Mouse (Mus musculus): ENCODE data around the gene Tcf15. TPM values are rescaled to one million over a fixed set of nuclear protein-coding genes. Genes with fewer than 3 reads are reported as not detected.
A peak's percentile ranks its signal among the peaks of the same experiment; 100 is the strongest.

The Tcf15 gene
- polyA plus RNA-seq, 1 experiment from 2014 or later, result 3.8 TPM

- Histone ChIP-seq H3K9ac (replicated peaks) (no peak overlapping the region), H3K4me1 (no peaks in the 10 kb centered on the region; the same call in 1 of the 2 replicates), H3K4me3 (no peak overlapping the region), H3K36me3 (no peaks in the 10 kb centered on the region), H3K27me3 (peaks cover 36% of the 10 kb centered on the region), H3K9me3 (no peaks in the 10 kb centered on the region), H3K27ac (replicated peaks) (no peak overlapping the region), H3K4me2 (replicated peaks) (no peak overlapping the region)
- ATAC-seq (ENCODE audit: low FRiP score, low read depth), result no peak
- 9% methylated on average over 4 of the region's 4 CpGs for WGBS
Measured at GRCm38 (mm10) chr2:152149891-152150290, 6.5 kb downstream of the Tcf15 start.

GRCm38 (mm10) chr2:152150373-152150772 lies 7.0 kb downstream of the Tcf15 start:
- H3K27ac ChIP-seq (replicated peaks), result no peak overlapping the region
- H3K27me3 ChIP-seq, result peaks cover 31% of the 10 kb centered on the region
- H3K4me2 ChIP-seq (replicated peaks), result no peak overlapping the region
- no peak overlapping the region for H3K4me3 ChIP-seq
- no peaks in the 10 kb centered on the region for H3K9me3 ChIP-seq
- H3K9ac ChIP-seq (replicated peaks), result no peak overlapping the region
- peaks cover 3% of the 10 kb centered on the region; the same call in 1 of the 2 replicates for H3K4me1 ChIP-seq
- H3K36me3 ChIP-seq, result no peaks in the 10 kb centered on the region
- WGBS, result 67% methylated on average over 6 of the region's 6 CpGs
- peak; percentile 30; the same call in 1 of the 2 replicates for ATAC-seq (ENCODE audit: low FRiP score, low read depth)

- Histone ChIP-seq H3K27me3 (peaks cover 5% of the 10 kb centered on the region; the same call in 1 of the 2 replicates), H3K9ac (replicated peaks) (no peak overlapping the region), H3K4me3 (no peak overlapping the region), H3K4me1 (peaks cover 10% of the 10 kb centered on the region), H3K9me3 (no peaks in the 10 kb centered on the region), H3K27ac (replicated peaks) (no peak overlapping the region), H3K36me3 (no peaks in the 10 kb centered on the region), H3K4me2 (replicated peaks) (no peak overlapping the region)
- ATAC-seq (ENCODE audit: low FRiP score, low read depth), result no peak
- WGBS, result 40% methylated on average over 3 of the region's 3 CpGs
Measured at GRCm38 (mm10) chr2:152153361-152153760, 10.0 kb downstream of the Tcf15 start.

DNA sequence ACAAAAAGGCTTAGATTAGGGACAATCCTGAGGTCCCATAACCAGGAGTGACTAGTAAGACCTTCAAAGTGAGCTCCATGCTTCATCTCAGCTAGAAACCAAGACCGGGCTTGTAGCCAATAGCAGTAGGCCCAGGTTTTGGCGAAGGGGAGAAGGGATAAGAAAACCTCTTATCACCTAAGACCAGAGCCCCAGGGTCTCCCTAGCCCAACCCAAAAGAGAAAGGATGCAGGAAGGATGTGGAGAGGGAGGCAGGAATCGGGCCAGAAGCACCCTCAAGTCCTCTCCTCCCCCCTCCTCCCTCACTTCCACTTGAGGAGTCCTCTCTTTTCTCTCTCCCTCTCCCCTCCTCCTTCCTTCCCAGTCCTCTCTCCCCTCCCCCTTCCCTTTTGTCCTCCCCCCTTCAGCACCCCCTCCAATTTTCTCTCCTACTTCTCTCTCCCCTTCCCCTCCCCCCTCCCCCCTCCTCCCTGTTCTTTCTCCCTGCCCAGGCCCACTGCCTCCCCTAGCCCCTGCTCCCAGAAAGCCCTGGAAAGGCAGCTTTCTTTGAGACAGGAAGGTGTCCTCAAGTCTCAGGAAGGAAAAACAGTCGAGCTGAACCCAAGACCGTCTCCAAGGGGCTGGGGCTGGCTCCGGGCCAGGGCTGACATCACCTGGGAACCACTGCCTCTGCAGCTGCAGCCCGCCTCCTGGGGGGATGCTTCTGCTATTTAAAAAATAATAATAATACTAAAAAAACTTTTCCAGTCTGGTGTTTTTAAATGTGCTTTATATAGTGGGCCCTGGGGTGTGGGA lies 12.2 kb downstream of the Tcf15 start:
- H3K36me3 ChIP-seq, result no peaks in the 10 kb centered on the region
- no peaks in the 10 kb centered on the region; the same call in 1 of the 2 replicates for H3K9me3 ChIP-seq
- H3K27ac ChIP-seq (replicated peaks), result no peak overlapping the region
- no peak overlapping the region for H3K4me3 ChIP-seq
- peaks cover 10% of the 10 kb centered on the region; the same call in 1 of the 2 replicates for H3K4me1 ChIP-seq
- H3K4me2 ChIP-seq (replicated peaks), result no peak overlapping the region
- ATAC-seq (ENCODE audit: low FRiP score, low read depth), result no peak
- no peak overlapping the region for H3K9ac ChIP-seq (replicated peaks)
- H3K27me3 ChIP-seq, result no peaks in the 10 kb centered on the region
- 51% methylated on average over 7 of the region's 7 CpGs for WGBS

DNA sequence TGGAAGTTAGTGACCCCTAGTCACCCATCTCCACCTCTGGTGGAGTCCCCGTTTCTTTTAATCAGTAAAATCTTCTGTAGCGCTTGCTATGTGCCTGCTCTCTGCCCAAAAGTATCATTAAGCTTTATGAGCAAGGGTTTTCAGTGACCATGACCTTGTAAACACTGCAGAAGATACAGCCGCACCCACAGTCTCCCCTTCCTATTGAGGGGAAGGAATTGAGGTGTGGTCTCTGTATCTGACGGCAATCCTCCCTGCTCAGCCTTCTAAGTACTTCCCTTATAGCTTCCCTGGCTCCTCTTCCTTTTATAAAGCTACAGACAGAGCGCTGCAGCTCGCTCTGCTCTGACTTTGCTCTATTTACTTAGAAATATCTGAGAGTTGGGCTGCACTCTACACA lies 13.1 kb downstream of the Tcf15 start:
- Histone ChIP-seq H3K27ac (replicated peaks) (no peak overlapping the region), H3K4me2 (replicated peaks) (no peak overlapping the region), H3K4me1 (peaks cover 10% of the 10 kb centered on the region; the same call in 1 of the 2 replicates), H3K36me3 (no peaks in the 10 kb centered on the region), H3K4me3 (no peak overlapping the region), H3K27me3 (no peaks in the 10 kb centered on the region), H3K9ac (replicated peaks) (no peak overlapping the region), H3K9me3 (no peaks in the 10 kb centered on the region; the same call in 1 of the 2 replicates)
- no peak for ATAC-seq (ENCODE audit: low FRiP score, low read depth)
- 82% methylated on average over 6 of the region's 6 CpGs for WGBS

DNA sequence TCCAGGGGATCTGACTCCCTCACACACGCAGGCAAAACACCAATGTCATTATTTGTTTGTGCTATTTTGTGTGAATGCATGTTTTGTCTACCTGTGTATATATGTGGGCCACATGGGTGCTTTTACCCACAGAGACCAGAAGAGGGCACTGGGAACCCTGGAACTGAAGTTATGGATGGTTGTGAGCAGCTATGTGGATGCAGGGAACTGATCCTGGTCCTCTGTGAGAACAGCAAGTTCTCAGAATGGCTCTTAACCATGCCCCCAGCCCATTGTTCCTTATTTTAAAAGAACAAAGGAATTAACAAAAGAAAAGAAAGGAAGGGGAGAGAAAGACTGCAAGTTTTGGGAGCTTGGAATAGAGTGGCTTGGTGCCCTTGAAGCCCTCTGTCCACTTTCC lies 16.1 kb downstream of the Tcf15 start:
- H3K27me3 ChIP-seq, result no peaks in the 10 kb centered on the region
- ATAC-seq (ENCODE audit: low FRiP score, low read depth), result no peak
- 89% methylated on average over 1 of the region's 1 CpGs for WGBS
- no peak overlapping the region for H3K4me3 ChIP-seq
- no peaks in the 10 kb centered on the region; the same call in 1 of the 2 replicates for H3K9me3 ChIP-seq
- peaks cover 10% of the 10 kb centered on the region; the same call in 1 of the 2 replicates for H3K4me1 ChIP-seq
- H3K27ac ChIP-seq (replicated peaks), result no peak overlapping the region
- no peak overlapping the region for H3K9ac ChIP-seq (replicated peaks)
- no peaks in the 10 kb centered on the region for H3K36me3 ChIP-seq
- no peak overlapping the region for H3K4me2 ChIP-seq (replicated peaks)

- no peak overlapping the region for H3K4me3 ChIP-seq
- H3K36me3 ChIP-seq, result no peaks in the 10 kb centered on the region
- H3K9me3 ChIP-seq, result no peaks in the 10 kb centered on the region
- H3K27ac ChIP-seq (replicated peaks), result no peak overlapping the region
- peaks cover 7% of the 10 kb centered on the region for H3K4me1 ChIP-seq
- no peak overlapping the region for H3K4me2 ChIP-seq (replicated peaks)
- ATAC-seq (ENCODE audit: low FRiP score, low read depth), result no peak
- no peak overlapping the region for H3K9ac ChIP-seq (replicated peaks)
- 89% methylated on average over 6 of the region's 6 CpGs for WGBS
- H3K27me3 ChIP-seq, result no peaks in the 10 kb centered on the region
Measured at GRCm38 (mm10) chr2:152166257-152166656, 22.9 kb downstream of the Tcf15 start.

GRCm38 (mm10) chr2:152167851-152168290 lies 24.5 kb downstream of the Tcf15 start:
- Histone ChIP-seq H3K27ac (replicated peaks) (0 out of 2 replicates have a peak overlapping the region, but pooled peaks have one; percentile 22), H3K4me3 (no peak overlapping the region), H3K36me3 (no peaks in the 10 kb centered on the region), H3K9me3 (no peaks in the 10 kb centered on the region), H3K4me1 (peaks cover 7% of the 10 kb centered on the region), H3K27me3 (no peaks in the 10 kb centered on the region), H3K4me2 (replicated peaks) (no peak overlapping the region), H3K9ac (replicated peaks) (no peak overlapping the region)
- peak; percentile 78 for ATAC-seq (ENCODE audit: low FRiP score, low read depth)
- WGBS, result 27% methylated on average over 8 of the region's 8 CpGs

DNA sequence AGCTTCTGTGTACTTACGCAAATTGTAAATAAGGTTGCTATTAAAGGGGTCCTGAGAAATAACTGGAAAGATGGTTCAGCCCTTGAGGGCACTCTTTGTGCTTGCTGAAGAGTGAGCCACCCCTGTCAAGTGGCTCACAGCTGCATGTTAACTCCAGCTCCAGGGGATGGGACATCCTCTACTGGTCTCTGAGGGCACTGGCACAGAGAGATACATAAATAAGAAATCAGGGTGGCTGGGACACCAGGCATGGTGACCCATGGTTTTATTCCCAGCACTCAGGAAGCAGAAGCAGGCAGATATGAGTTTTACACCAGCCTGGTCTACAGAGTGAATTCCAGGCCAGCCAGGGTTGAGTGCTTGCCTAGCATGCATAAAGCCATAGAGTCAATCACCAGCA lies 26.0 kb downstream of the Tcf15 start:
- Histone ChIP-seq H3K4me1 (peaks cover 7% of the 10 kb centered on the region), H3K4me2 (replicated peaks) (no peak overlapping the region), H3K9me3 (no peaks in the 10 kb centered on the region), H3K4me3 (no peak overlapping the region), H3K27ac (replicated peaks) (no peak overlapping the region), H3K27me3 (no peaks in the 10 kb centered on the region), H3K36me3 (no peaks in the 10 kb centered on the region), H3K9ac (replicated peaks) (no peak overlapping the region)
- 100% methylated on average over 1 of the region's 1 CpGs for WGBS
- ATAC-seq (ENCODE audit: low FRiP score, low read depth), result no peak

DNA sequence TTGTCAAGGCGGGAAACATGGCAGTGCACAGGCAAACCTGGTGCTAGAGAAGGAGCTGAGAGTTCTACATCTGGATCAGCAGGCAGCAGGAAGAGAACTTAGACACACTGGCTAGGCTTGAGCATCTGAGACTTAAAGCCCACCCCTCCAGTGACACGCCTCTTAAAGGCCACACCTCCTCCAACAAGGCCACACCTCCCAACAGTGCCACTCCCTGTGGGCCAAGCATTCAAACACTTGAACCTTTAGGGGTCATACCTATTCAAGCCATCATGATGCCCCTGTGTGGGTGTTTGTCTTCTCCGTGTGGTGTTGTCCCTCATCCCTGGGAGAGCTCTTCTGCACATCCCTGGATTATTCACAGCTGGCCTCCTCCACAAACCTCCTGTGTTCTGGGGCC lies 31.5 kb downstream of the Tcf15 start:
- H3K4me3 ChIP-seq, result no peak overlapping the region
- H3K9me3 ChIP-seq, result no peaks in the 10 kb centered on the region
- no peaks in the 10 kb centered on the region for H3K36me3 ChIP-seq

DNA sequence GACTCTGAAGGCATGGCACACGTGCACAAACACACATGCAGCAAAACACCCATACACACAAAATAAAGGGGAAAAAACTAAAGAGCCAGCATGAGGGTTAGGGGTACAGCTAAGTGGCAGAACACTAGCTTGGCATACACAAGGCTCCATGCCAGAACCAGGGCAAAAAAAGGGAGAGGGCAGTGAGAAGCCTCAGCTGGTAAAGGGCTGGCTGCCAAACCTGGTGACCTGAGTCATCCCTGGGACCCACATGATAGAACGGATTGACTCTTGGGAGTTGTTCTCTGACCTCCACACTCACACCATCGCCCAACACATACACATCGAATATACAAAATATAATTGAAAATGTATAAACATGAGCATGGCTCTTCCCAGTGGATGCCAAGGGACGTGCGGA lies 33.3 kb downstream of the Tcf15 start:
- WGBS, result 85% methylated on average over 6 of the region's 6 CpGs
- no peak for ATAC-seq (ENCODE audit: low FRiP score, low read depth)

More for the DNA sequence above, 31.5 kb downstream of the Tcf15 start:
- Histone ChIP-seq H3K27me3 (no peaks in the 10 kb centered on the region; the same call in 1 of the 2 replicates), H3K27ac (replicated peaks) (no peak overlapping the region), H3K4me1 (peaks cover 5% of the 10 kb centered on the region; the same call in 1 of the 2 replicates), H3K9ac (replicated peaks) (no peak overlapping the region), H3K4me2 (replicated peaks) (no peak overlapping the region)
- WGBS, result 94% methylated on average over 3 of the region's 3 CpGs
- no peak for ATAC-seq (ENCODE audit: low FRiP score, low read depth)

GRCm38 (mm10) chr2:152177162-152177805 lies 33.9 kb downstream of the Tcf15 start:
- Histone ChIP-seq H3K36me3 (no peaks in the 10 kb centered on the region), H3K9ac (replicated peaks) (no peak overlapping the region), H3K27ac (replicated peaks) (no peak overlapping the region), H3K4me3 (no peak overlapping the region), H3K4me1 (peaks cover 5% of the 10 kb centered on the region; the same call in 1 of the 2 replicates), H3K27me3 (no peaks in the 10 kb centered on the region; the same call in 1 of the 2 replicates), H3K4me2 (replicated peaks) (peak overlapping the region; percentile 42), H3K9me3 (no peaks in the 10 kb centered on the region)
- 8% methylated on average over 24 of the region's 24 CpGs for WGBS
- ATAC-seq (ENCODE audit: low FRiP score, low read depth), result peak; percentile 34; the same call in 1 of the 2 replicates

More for the DNA sequence above, 33.3 kb downstream of the Tcf15 start:
- H3K27ac ChIP-seq (replicated peaks), result no peak overlapping the region
- H3K27me3 ChIP-seq, result no peaks in the 10 kb centered on the region; the same call in 1 of the 2 replicates
- H3K4me1 ChIP-seq, result peaks cover 5% of the 10 kb centered on the region; the same call in 1 of the 2 replicates
- no peaks in the 10 kb centered on the region for H3K9me3 ChIP-seq
- H3K4me2 ChIP-seq (replicated peaks), result no peak overlapping the region
- no peak overlapping the region for H3K9ac ChIP-seq (replicated peaks)
- H3K36me3 ChIP-seq, result no peaks in the 10 kb centered on the region
- no peak overlapping the region for H3K4me3 ChIP-seq
